Mouse (Mus musculus): ENCODE measurements around the gene Tmc6.
A peak's percentile ranks its signal among the peaks of the same experiment; 100 is the strongest.

GRCm38 (mm10) chr11:117781993-117782704, at the start of gene Tmc6, which contains the start of gene Tmc8:
- TF ChIP-seq RAD21 (IDR thresholded peaks at IDR 0.05; ENCODE audit: low read depth, low read length) (no peak), EP300 (IDR thresholded peaks at IDR 0.05; ENCODE audit: low read length) (no peak), MAX (IDR thresholded peaks at IDR 0.05; ENCODE audit: low read length) (no peak), POLR2A (IDR thresholded peaks at IDR 0.05; ENCODE audit: low read depth, low read length) (no peak; the same call in none of the 2 replicates), JUND (conservative IDR thresholded peaks at IDR 0.05; ENCODE audit: low read depth, low read length) (no peak), CTCF (conservative IDR thresholded peaks at IDR 0.05 in 1 of 2, IDR thresholded peaks at IDR 0.05 in 1 of 2; ENCODE audit: low read depth in 2 of 2, low read length in 2 of 2) (no peak), MAZ (IDR thresholded peaks at IDR 0.05; ENCODE audit: low read depth, low read length) (no peak), MAFK (IDR thresholded peaks at IDR 0.05; ENCODE audit: insufficient replicate concordance, low read length) (no peak), BHLHE40 (IDR thresholded peaks at IDR 0.05; ENCODE audit: low read depth, low read length) (peak; percentile 79), ZMIZ1 (IDR thresholded peaks at IDR 0.05; ENCODE audit: low read depth, low read length) (no peak), NRF1 (IDR thresholded peaks at IDR 0.05; ENCODE audit: low read depth, low read length) (no peak), CHD2 (IDR thresholded peaks at IDR 0.05; ENCODE audit: low read length) (no peak), MYC (IDR thresholded peaks at IDR 0.05; ENCODE audit: low read depth, low read length) (no peak)

Data from CH12.LX (cell line).